Comparison of ENCODE assay signal across 18 mouse cellular contexts in genomic region chr12:27947646-27948045, GRCm38 (mm10).
A peak's percentile ranks its signal among the peaks of the same experiment; 100 is the strongest.
DNase-seq lines count a peak whose midpoint lies in the region; ATAC-seq and TF ChIP-seq lines count a peak whose summit lies in the region.
"Had no signal": no experiment of that assay in that cellular context is flagged by ENCODE, and none has a peak within 500 bp of the region (broad histone marks: within the 10 kb centered on the region; RNA-seq: fewer than 3 reads in every experiment).

No protein-coding gene starts in this region.

- H3K36me3 ChIP-seq in midbrain, embryonic 13.5 days = no peaks in the 10 kb centered on the region
- no peaks in the 10 kb centered on the region for H3K36me3 ChIP-seq in midbrain, postnatal 0 days (ENCODE audit: insufficient read depth, low read length)
- no peaks in the 10 kb centered on the region for H3K36me3 ChIP-seq in embryonic facial prominence, embryonic 13.5 days
- no peaks in the 10 kb centered on the region for H3K36me3 ChIP-seq in limb, embryonic 10.5 days
- H3K36me3 ChIP-seq in liver, embryonic 12.5 days = no peaks in the 10 kb centered on the region
- H3K36me3 ChIP-seq: limb, embryonic 13.5 days had no signal

- no peaks in the 10 kb centered on the region for H3K27me3 ChIP-seq in midbrain, embryonic 13.5 days
- no peaks in the 10 kb centered on the region for H3K27me3 ChIP-seq in midbrain, postnatal 0 days (ENCODE audit: insufficient read depth, low read length)
- H3K27me3 ChIP-seq in embryonic facial prominence, embryonic 13.5 days = no peaks in the 10 kb centered on the region
- H3K27me3 ChIP-seq in limb, embryonic 10.5 days (ENCODE audit: low read depth, poor library complexity, severe bottlenecking) = no peaks in the 10 kb centered on the region
- no peaks in the 10 kb centered on the region for H3K27me3 ChIP-seq in liver, embryonic 12.5 days (replicated peaks)
- H3K27me3 ChIP-seq: limb, embryonic 13.5 days had no signal

- peak; percentile 27 for DNase-seq in embryo, embryonic 11 days
- DNase-seq in embryo, embryonic 10.5 days (ENCODE audit: low spot score) = no peak
- DNase-seq in midbrain, postnatal 0 days (ENCODE audit: low spot score) = no peak
- peak; percentile 37 for DNase-seq in limb, embryonic 10.5 days (ENCODE audit: low spot score)
- DNase-seq in thymus, postnatal 36 days = no peak
- DNase-seq: adrenal gland, postnatal 10 days; cerebellum, adult 11-12 months; gastrocnemius, postnatal 10 days; heart, adult 18-20 months; heart, postnatal 4 days; kidney, postnatal 10 days; thymus, postnatal 4 days had no signal

- peaks cover 30% of the 10 kb centered on the region for H3K4me1 ChIP-seq in midbrain, embryonic 13.5 days (replicated peaks)
- peaks cover 9% of the 10 kb centered on the region for H3K4me1 ChIP-seq in midbrain, postnatal 0 days (ENCODE audit: insufficient read depth, low read length)
- peaks cover 27% of the 10 kb centered on the region for H3K4me1 ChIP-seq in embryonic facial prominence, embryonic 13.5 days
- peaks cover 44% of the 10 kb centered on the region for H3K4me1 ChIP-seq in limb, embryonic 10.5 days
- no peaks in the 10 kb centered on the region for H3K4me1 ChIP-seq in liver, embryonic 12.5 days

- ATAC-seq in midbrain, embryonic 13.5 days = no peak
- ATAC-seq in midbrain, postnatal 0 days (ENCODE audit: low FRiP score) = no peak
- no peak for ATAC-seq in embryonic facial prominence, embryonic 13.5 days (ENCODE audit: insufficient number of reproducible peaks, insufficient read depth, low FRiP score, low TSS enrichment, low read depth)
- ATAC-seq in liver, embryonic 12.5 days = no peak
- ATAC-seq: intestine, postnatal 0 days had no signal

- H3K9me3 ChIP-seq in midbrain, embryonic 13.5 days = no peaks in the 10 kb centered on the region
- no peaks in the 10 kb centered on the region for H3K9me3 ChIP-seq in midbrain, postnatal 0 days (ENCODE audit: low read length)
- H3K9me3 ChIP-seq in embryonic facial prominence, embryonic 13.5 days = no peaks in the 10 kb centered on the region
- no peaks in the 10 kb centered on the region for H3K9me3 ChIP-seq in limb, embryonic 10.5 days (replicated peaks)
- no peaks in the 10 kb centered on the region for H3K9me3 ChIP-seq in liver, embryonic 12.5 days (replicated peaks)
- H3K9me3 ChIP-seq: limb, embryonic 13.5 days had no signal

- no peak overlapping the region for H3K9ac ChIP-seq in midbrain, embryonic 13.5 days (replicated peaks)
- no peak overlapping the region for H3K9ac ChIP-seq in midbrain, postnatal 0 days (replicated peaks; ENCODE audit: low read length, poor library complexity, severe bottlenecking)
- no peak overlapping the region for H3K9ac ChIP-seq in embryonic facial prominence, embryonic 13.5 days
- H3K9ac ChIP-seq in liver, embryonic 12.5 days = no peak overlapping the region
- H3K9ac ChIP-seq: limb, embryonic 13.5 days had no signal

- 71% methylated on average over 3 of the region's 3 CpGs for WGBS in midbrain, embryonic 13.5 days
- 65% methylated on average over 3 of the region's 3 CpGs for WGBS in midbrain, postnatal 0 days
- 22% methylated on average over 3 of the region's 3 CpGs for WGBS in embryonic facial prominence, embryonic 13.5 days
- WGBS in limb, embryonic 10.5 days = 35% methylated on average over 3 of the region's 3 CpGs
- 59% methylated on average over 3 of the region's 3 CpGs for WGBS in liver, embryonic 12.5 days (ENCODE audit: insufficient replicate concordance)

- no peak overlapping the region for H3K4me3 ChIP-seq in midbrain, embryonic 13.5 days (replicated peaks)
- no peak overlapping the region for H3K4me3 ChIP-seq in midbrain, postnatal 0 days (ENCODE audit: low read depth, low read length)
- H3K4me3 ChIP-seq in embryonic facial prominence, embryonic 13.5 days = no peak overlapping the region
- peak overlapping the region; percentile 4; the same call in 1 of the 2 replicates for H3K4me3 ChIP-seq in limb, embryonic 10.5 days
- H3K4me3 ChIP-seq in liver, embryonic 12.5 days = no peak overlapping the region
- H3K4me3 ChIP-seq: left cerebral cortex, adult 2 months; limb, embryonic 13.5 days had no signal

- H3K27ac ChIP-seq in midbrain, embryonic 13.5 days = peak overlapping the region; percentile 71
- no peak overlapping the region for H3K27ac ChIP-seq in midbrain, postnatal 0 days (ENCODE audit: low read depth, low read length)
- H3K27ac ChIP-seq in embryonic facial prominence, embryonic 13.5 days = peak overlapping the region; percentile 8; the same call in 1 of the 2 replicates
- H3K27ac ChIP-seq in limb, embryonic 10.5 days = peak overlapping the region; percentile 79
- no peak overlapping the region for H3K27ac ChIP-seq in liver, embryonic 12.5 days
- H3K27ac ChIP-seq: left cerebral cortex, adult 2 months; limb, embryonic 13.5 days had no signal

- no peak for TF ChIP-seq CTCF in midbrain, postnatal 0 days (IDR thresholded peaks at IDR 0.05)

- H3K4me2 ChIP-seq in midbrain, embryonic 13.5 days (replicated peaks) = no peak overlapping the region
- no peak overlapping the region for H3K4me2 ChIP-seq in midbrain, postnatal 0 days (ENCODE audit: low read depth, low read length, poor library complexity, severe bottlenecking)
- H3K4me2 ChIP-seq in embryonic facial prominence, embryonic 13.5 days = no peak overlapping the region
- no peak overlapping the region for H3K4me2 ChIP-seq in liver, embryonic 12.5 days
- H3K4me2 ChIP-seq: limb, embryonic 13.5 days had no signal

Comparison
In these comparisons a context has a peak if more than half of its experiments do, and no peak if none do; other contexts are left out.
1. DNase-seq: peak in embryo, embryonic 11 days (single experiment) and limb, embryonic 10.5 days (single experiment); none in embryo, embryonic 10.5 days (single experiment), midbrain, postnatal 0 days (single experiment) and thymus, postnatal 36 days (0 of 2).
2. H3K27ac ChIP-seq: peak in midbrain, embryonic 13.5 days (single experiment), embryonic facial prominence, embryonic 13.5 days (single experiment) and limb, embryonic 10.5 days (single experiment); none in midbrain, postnatal 0 days (single experiment) and liver, embryonic 12.5 days (single experiment).